Mouse (Mus musculus) cerebellum, postnatal 25 days (tissue): ENCODE measurements at regions not wholly inside any gene's neighbourhood (a gene's known extent, or its start where the extent isn't known, plus 50 kb on each side); places are given as distances from the start of the nearest gene placed in this dataset.
A peak's percentile ranks its signal among the peaks of the same experiment; 100 is the strongest.

Experiments used
- DNase-seq, 2 experiments: peaks; one replicate each; pipeline ENCODE4 v3.0.0; 2021; ENCODE audit warnings: mixed read lengths in 2 of 2

DNA sequence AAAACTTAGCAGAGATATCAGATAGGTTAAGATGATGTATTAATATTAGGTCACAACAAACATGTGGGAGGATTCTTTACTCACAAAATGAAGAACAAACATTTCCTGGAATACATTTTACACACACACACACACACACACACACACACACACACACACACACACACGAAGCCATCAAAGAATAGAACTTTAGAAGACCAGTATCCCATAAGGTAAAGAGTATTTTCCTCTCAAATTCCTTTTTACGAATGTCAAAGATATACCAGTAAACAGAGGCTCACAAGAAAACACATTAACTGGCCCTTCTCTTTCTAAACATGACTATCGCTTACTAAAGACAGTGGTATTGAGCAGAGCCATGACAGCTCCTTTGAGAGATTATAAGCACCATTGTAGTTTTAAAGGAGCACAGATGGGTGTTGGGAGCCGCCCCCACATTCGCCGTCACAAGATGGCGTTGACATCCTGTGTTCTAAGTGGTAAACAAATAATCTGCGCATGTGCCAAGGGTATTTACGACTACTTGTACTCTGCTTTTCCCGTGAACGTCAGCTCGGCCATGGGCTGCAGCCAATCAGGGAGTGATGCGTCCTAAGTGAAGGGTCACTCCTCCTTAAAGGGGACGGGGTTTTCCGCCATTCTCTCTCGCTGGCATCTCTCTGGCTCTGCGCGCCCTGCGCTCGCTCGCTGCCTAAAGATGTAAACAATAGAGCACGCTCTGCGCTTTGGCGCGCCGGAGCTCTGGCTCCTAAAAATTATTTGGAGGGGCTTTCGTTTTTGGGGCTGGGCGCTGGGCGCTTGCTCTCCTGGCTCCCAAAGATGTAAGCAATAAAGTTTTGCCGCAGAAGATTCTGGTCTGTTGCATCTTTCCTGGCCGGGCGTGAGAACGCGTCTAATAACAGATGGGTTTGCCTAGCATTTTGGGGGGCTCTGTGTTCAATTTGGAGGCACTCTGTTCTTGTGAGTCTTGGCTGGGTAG, 160.0 kb downstream of the Csl start:
- peak; percentile 43 to 49 for DNase-seq

DNA sequence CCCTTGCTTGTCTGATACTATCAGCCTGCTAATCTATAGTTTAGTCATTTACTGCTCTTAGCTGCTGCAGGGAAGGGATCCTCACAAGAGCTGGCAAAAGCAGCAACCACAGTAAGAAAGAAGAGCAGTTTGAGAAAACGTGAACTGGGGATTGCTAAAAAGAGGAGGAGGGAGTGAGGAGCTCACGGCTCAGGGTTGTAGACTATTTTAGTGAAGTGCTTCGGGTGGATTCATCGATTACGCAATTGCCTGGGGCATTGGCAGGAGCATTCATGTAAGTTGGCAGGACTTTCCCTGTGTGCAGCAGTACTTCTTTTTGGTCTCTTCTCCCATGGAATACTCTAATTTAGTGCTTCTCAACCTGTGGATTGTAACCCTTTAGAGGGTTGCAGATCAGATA, 157.1 kb downstream of the Csl start:
- DNase-seq: no peak

DNA sequence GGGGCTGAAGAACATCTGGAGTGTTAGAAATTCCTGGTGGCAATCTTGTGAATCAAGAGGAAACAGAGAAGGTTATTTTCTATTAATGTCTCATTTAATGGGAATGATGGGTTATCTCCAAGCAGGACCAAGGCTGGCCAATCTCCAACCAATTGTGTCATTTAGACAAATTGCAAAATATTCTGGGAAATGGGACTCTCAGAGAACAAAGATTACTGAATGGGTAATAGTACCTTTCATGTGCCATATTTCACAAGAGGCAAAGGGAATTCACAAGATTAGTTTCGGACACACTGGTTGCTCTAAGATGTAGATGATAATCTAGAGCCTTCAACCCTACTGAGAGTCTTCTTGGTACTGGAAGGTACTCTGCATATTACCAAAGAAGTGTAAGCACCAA, 155.3 kb downstream of the Csl start:
- no peak for DNase-seq

DNA sequence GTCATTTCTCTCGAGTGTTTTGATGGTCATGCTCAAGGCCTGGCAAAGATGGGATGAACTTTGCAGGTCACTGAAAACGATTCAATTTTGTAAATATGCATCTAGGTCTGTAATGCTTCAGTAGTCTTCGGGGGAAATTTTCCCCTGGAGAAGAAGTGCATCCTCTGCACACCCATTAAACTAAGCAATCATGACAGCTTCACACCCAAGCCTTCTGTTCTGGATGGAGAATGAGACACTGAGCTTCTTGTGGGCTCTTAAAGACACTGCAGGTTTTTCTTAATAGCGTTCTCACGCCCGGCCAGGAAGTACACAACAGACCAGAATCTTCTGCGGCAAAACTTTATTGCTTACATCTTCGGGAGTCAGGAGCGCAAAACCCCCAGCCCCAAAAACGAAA, 151.0 kb downstream of the Csl start:
- no peak for DNase-seq

DNA sequence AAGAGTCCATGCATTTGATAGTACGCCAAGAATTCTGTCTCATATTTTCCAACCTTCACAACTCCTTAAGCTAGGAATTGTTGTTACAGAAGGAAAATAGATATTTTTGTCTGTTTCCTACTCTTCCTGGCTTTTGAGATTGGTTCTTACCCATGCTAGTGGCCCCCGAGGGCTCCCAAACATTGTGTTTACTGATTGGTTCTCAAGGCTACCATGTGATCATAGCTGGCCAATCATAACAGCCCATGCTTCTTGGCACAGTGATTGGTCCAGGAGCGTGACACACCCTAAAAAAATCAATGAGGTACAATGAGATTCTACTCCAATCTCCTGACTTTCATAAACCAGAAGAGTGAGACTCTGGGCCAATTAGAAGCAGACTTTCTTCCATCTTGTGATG, 150.0 kb downstream of the Csl start:
- DNase-seq: no peak

DNA sequence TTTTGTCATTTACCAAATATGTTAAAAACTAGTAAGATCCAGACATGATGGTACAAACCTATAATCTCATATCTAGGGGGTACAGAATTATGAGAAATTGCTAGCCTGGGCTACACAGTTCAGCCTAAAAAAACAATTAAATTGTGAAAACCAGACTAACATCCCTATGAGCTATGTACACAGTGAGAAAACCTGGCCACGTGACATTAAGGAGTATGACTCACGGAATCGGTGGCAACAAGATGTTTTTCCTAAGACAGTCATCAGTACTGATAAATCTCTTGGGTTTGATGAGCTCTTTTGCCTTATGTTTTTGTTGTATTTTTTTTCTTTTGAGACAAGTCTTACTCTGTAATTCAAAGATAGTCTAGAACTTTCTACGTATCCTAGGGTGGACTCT, 148.6 kb downstream of the Csl start:
- DNase-seq: no peak

DNA sequence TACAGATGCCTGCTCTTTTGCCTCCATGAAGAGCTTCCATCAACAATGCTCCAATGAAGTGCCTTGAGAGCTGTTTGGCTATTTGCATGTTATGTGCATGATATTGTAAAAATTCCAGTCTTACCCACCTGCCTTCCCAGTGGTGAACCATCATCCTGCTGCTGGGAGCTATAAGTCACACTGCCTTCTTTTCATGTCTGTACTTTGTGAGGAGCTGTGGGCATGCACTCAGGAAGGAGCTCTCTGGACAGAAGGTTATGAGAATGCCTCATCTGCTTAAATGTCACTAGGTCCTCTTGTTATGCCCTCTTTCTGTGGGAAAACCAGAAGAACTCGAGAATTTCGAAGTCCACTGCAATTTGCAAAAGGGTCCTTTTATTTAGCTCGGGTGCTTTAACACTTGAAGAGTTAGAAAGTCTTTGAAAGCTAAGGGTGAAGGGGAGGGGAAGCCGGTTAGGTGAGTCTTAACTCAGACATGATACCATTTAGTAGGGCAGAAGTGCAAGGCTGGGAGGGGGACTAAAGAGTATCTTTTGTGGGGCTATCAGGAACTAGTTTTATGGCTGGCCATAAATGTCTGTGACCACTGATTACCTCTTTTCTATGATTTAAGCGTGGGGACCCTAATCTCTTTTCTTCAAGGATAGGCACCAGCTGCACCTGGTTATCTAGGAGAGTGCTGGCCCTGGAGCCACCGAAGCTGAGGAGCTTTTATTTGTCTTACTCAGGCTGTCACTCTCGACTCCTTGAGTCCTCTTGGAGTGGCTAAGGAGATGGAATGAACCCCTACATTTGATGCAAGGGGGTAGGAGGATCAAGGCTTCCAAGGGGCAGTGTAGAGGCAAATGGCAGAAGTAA, 144.8 kb downstream of the Csl start:
- no peak for DNase-seq

DNA sequence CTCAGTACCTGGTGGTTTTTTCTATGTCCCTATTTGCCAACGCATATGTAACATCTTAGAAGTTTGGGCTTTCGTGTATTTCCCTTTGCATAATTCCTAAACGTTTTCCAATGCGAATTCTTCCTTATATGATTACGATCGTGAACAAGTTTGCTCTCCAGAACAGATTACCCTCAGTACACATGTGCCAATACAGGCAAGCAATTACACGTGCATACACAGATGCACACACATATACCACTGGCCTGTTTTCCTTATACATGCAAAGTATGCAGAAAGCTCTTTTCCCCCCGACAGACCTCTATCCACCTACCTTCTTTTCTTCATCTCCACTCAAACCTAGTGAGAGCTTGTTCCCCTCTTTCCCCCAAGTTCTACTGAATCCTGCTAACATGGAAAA, 144.1 kb downstream of the Csl start:
- DNase-seq: no peak

DNA sequence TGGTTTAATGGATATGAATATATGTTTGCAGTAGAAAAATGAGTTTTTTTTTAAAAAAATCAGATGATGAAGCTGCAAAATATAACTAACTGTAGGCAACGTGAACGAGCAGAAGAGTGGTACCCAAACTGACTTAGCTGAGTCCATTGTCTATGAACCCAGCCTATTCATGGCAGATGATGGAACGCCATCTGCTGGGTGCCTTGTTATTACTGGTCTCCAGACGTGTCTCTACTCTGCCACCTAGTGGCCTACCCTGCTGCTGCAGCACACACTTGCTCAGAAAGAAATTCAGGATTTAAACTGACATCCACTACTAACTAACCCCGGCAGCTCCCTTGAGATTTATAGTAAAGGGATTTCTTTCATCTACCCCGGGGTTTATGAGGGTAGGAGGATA, 143.7 kb downstream of the Csl start:
- DNase-seq: peak; percentile 68 to 87

DNA sequence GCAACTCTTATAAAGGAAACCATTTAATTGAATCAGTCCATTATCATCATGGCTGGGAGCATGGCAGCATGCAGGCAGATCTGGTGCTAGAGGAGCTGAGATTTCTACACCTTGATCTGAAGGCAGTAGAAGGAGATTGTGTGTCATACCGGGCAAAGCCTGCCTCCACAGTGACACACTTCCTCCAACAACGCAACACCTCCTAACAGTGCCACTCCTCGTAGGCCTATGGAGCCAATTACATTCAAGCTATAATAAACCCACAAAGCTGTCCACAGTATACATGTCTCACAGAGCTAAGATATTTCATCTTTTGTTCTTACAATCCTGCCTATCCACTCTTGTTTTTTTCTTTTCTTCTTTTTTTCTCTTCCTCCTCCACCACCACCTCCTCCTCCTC, 141.8 kb downstream of the Csl start:
- DNase-seq: no peak

DNA sequence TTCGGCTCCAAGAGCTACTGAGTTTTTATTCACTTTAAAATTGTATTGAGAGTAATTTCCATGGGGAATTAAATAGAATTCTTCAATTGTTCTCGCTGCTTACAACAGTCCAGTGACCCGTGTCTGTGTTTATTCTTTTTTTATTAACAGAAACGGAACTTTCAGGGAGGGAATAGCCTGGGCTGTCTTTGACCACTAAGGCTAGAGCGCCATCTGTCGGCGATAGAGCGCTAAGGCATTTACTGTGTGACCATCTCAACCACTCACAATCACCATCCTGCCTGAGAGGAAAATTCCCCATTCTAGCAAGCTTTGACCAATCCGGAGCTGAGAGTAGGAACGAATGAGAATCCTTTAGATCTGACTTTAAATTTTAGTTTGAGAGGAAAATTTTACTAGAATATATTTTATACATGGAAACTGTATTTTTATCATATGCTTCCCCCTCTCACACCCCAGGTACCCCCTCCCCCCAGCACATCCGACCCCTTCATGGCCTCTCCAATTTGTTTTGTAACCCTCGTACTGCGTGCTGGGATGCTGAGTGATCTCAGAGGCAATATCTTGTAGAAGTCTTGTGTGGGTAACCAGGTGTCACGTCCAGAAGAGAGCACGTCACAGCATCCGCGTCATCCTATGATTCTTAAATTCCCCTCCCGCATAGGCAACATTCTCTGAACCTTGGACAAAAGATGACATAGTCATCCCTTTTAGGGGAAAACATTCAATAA, 139.9 kb downstream of the Csl start:
- DNase-seq: peak; percentile 71 to 84

DNA sequence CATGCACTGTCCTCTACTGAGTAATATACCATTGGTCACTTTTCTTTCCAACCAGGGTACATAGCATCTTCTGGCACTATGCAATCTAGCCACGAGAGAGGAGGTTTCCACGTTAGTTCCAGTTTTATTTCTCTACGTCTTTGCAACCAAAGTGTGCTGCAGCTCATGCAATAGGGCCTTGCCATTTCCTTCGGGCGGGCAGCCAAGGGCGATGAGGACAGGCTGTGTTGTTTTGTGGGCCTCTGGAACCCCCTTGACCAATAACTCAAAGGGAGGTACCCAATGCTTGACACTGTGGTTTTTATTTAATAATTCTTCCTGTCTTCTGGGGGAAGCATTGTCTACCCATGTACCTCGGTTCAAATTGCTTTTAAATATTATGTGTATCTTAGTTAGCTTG, 139.0 kb downstream of the Csl start:
- DNase-seq: no peak

DNA sequence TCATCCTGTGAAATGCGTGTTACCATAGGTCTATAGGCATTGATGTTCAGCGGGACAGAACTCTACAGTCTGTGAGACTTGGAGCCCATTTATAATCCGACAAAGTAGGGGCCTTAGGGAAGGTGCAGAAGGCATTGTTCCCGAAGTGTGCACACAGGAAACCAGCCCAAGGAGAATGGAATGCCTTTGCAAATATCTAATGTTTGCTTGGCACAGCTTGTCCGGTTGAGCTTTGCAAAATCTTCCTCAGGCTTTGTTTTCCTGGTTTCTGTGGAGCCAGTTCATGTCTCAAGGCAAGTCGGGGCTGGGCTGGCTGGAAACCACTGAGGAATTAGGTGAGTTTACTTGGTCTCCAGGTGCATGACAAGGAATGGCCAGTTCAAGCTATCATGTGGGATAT, 132.1 kb downstream of the Csl start:
- DNase-seq: no peak

DNA sequence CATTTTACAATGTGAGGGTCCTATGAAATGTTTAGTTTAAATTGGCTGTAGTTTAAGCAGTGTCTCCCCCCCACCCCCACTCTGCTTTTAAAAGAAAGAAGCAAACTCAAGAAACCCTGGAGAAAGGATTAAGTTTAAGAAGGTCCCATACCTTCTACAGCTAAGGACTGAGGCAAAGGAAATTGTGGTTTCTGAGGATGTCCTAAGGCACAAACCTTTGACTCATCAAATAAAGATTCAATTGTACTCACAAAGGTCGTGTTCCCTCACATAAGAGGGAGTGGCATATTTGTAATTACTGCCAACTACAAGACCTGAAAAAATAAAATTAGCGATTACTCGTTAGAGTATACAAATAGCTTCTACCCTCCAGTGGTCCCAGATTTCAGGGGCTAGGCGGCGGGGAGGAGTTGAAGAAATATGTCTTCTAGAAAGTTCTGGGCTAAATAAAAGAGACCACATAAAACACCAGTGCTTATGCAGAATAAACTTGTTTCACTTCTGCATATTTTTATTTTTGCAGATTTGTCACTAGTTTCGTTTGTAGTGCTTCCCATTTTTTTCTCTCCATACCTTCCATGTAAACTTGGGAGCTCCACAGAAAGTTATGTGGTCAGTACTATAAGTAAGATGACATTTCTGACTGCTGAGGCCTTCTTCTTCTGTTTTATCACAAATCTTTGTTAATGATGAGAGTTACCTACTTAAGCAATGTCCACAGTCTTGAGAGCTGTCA, 127.0 kb downstream of the Csl start:
- no peak for DNase-seq

DNA sequence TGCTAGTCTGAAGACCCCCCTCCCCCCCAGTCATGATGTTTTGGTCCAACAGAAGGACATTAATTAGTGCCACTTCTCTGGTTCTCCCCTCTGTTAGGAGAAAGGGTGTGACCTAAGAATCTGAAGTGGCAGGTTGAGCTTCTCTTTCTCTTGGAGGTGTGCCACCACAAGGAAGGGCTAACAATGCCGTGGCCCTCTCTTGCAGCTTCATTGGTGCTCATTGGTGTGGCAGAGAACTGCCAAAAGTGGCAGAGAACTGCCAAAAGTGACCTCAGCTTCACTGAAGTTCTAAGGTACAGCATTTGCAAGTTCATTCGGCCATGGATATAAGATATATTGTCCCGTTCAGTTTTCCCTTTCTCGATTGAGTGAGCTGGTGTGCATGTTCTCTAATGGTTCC, 123.7 kb downstream of the Csl start:
- no peak for DNase-seq

DNA sequence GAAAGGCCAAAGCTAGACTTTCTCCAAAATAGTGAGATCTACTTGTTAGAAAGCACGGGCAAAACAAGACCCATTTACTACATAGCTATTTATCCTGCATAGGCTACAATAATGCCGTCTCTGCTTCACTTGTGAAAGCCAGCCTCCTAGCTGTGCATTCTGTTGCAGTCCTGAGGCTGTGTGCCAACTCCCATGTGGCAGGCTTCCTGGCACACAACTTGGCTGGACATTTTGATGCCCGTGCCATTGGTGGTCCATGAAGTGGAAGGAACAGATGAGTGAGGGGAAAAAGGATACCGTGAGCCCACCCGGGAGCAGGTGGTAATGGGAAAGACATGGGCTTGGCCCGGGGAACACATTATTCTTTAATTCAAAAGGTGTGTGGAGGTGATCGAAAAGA, 120.4 kb downstream of the Csl start:
- peak; percentile 66 to 79 for DNase-seq

DNA sequence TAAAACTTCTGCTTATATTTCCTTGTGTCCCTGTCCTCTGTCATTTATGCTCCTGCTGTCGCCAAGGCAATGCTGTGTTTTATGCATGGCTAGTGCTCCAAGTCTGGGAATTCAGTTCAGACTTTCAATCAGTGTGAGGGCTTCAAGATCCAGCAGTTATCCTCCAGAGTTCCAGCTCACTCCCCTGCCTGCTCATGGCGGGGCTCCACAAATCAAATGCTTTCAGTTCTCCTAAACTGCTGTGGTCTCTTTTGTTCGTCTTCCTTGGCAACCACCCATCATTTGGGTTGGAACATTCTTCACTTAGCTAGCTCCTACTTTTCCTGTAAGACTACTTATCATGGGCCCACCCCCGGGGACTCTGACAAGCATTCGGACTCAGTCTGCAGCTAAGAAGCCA, 120.0 kb downstream of the Csl start:
- peak in 1 of 2 experiments; percentile 4 for DNase-seq

DNA sequence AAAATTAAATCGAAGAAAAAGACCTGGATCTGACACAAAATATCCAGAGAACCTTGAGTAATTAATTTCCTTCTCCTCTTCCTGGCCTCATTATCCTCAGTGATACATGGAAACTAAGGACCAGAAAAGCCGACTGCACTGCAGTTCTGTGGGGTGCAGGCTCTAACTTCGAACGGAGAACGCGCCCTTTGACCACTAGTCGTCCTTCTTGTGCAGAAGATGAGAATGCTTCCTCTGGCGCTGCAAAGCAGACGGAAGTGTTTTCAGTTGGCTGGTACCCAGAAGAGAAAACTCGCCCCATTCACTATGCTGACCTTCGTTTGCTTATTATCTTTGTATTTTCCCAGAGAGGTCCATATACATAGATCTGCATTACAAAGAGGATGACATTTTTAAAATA, 117.7 kb downstream of the Csl start:
- DNase-seq: peak; percentile 25 to 57

DNA sequence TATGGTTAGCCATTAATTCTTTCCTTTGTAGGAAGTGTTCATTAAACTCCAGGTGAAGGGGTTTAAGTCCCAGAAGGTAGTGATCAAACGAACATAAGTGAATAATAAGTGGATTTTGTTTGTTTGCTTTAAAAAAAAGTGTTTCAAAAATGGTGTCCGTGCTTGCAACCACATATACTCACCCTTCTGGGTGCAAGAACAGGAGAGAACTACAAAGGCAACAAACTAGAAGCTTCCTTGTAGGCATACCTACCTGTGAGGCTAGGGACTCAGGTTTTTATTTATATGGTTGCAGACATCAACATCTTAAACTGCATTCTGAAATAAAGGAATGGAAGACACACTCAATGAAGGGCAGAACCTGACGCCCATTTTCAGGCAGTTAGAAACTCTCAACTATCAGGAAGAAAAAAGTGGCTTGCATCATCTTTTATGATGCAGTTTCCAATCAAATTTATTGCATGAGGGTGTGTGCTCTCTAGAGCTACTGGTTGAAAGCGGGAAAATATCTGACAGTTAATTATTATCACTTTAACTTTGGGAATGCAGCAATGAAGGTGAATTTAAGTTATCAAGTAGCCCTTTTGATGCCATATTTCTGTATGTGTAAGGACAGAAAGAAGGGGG, 117.1 kb downstream of the Csl start:
- no peak for DNase-seq

DNA sequence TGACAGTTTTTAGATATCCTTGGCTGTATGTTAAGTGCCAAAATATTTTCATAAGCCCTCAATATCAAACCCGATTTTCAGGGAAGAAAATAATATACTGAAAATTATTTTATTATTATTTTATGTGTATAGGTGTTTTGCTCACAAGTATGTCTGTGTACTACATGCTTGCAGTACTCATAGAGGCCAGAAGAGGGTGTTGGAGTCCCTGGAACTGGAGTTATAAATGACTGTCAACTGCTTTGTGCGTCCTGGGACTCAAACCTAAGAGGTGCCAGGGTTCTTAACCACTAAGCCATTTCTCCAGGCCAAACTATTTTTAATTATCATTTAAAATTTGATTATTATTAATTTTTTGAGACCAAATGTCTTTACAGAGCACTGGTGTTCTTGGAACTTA, 114.5 kb downstream of the Csl start:
- no peak for DNase-seq

DNA sequence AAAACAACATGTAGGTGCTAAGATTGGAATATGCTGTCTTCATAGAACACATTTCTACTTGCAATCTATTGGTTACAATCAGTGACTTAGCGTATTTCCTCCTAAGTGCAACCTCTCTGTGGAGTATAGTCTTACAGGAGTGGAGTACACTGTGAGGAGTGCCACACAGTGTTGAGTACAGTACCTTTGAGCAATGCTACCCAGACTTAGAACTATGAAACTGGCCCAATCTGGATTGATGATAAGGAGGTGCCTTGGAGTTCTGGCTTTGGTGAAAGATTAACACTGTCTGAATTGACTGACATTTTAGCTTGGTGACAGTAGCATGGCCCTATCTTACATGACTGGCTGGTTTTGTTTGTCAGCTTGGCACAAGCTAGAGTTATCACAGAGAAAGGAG, 107.4 kb downstream of the Csl start:
- no peak for DNase-seq

DNA sequence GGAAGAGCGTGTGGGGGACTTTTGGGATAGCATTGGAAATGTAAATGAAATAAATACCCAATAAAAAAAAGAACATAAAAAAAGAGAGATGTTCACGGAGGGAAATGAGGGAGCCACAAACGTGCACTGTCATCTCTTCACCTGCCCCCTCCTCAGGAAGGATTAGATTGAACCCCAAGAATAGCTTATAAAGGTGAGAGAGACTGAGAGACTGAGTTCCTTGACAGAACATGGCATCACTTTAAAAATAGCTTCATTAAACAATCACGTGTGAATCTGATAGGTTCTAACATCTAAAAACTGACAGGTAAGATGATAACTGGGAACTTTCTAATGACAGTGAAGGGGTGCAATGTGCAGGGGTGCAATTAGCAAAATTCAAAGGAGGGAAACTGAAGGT, 105.2 kb downstream of the Csl start:
- no peak for DNase-seq
